16 mouse cellular contexts compared by ENCODE assay signal in genomic region chr9:63657167-63657566, GRCm38 (mm10). TPM values are rescaled to one million over a fixed set of nuclear protein-coding genes. Genes with fewer than 3 reads are reported as not detected.
A peak's percentile ranks its signal among the peaks of the same experiment; 100 is the strongest.
DNase-seq lines count a peak whose midpoint lies in the region; ATAC-seq and TF ChIP-seq lines count a peak whose summit lies in the region.
"Had no signal": no experiment of that assay in that cellular context is flagged by ENCODE, and none has a peak within 500 bp of the region (broad histone marks: within the 10 kb centered on the region; RNA-seq: fewer than 3 reads in every experiment).

No protein-coding gene starts in this region.

- 57% methylated on average over 4 of the region's 4 CpGs for WGBS in kidney, embryonic 14.5 days
- 24% methylated on average over 4 of the region's 4 CpGs for WGBS in heart, embryonic 11.5 days (ENCODE audit: insufficient replicate concordance)
- WGBS in kidney, embryonic 16.5 days = 43% methylated on average over 4 of the region's 4 CpGs

- H3K4me3 ChIP-seq in kidney, embryonic 14.5 days (ENCODE audit: low read length) = no peak overlapping the region
- H3K4me3 ChIP-seq in heart, embryonic 11.5 days (ENCODE audit: low read depth, low read length) = no peak overlapping the region
- H3K4me3 ChIP-seq in kidney, embryonic 16.5 days (ENCODE audit: low read length) = no peak overlapping the region
- H3K4me3 ChIP-seq in layer of hippocampus, adult 2 months = no peak overlapping the region

- no peak for ATAC-seq in kidney, embryonic 14.5 days (ENCODE audit: low FRiP score, low TSS enrichment)
- no peak for ATAC-seq in heart, embryonic 11.5 days (replicated peaks; ENCODE audit: insufficient number of reproducible peaks, low FRiP score, low TSS enrichment)
- no peak for ATAC-seq in kidney, embryonic 16.5 days (ENCODE audit: low FRiP score, low TSS enrichment)
- ATAC-seq: hindbrain, postnatal 0 days; midbrain, embryonic 16.5 days had no signal

- H3K9ac ChIP-seq in kidney, embryonic 14.5 days (ENCODE audit: low read depth, low read length) = no peak overlapping the region
- no peak overlapping the region for H3K9ac ChIP-seq in heart, embryonic 11.5 days (ENCODE audit: low read depth, low read length)
- H3K9ac ChIP-seq in kidney, embryonic 16.5 days (replicated peaks; ENCODE audit: low read length) = no peak overlapping the region
- H3K9ac ChIP-seq: liver, embryonic 14.5 days had no signal

- peak; percentile 61 for DNase-seq in kidney, adult 11 months
- peak; percentile 67 for DNase-seq in lung, postnatal 14 days
- no peak for DNase-seq in layer of hippocampus, adult 18-20 months (ENCODE audit: low spot score in 2 of 2)
- no peak for DNase-seq in right cerebral cortex, postnatal 14 days
- DNase-seq in layer of hippocampus, adult 2 months (ENCODE audit: low spot score in 2 of 2) = no peak
- DNase-seq: cerebellum, adult 9-11 months; spleen, adult 18-20 months; thymus, postnatal 25 days had no signal

- H3K4me2 ChIP-seq in kidney, embryonic 14.5 days (replicated peaks; ENCODE audit: low read depth, low read length) = no peak overlapping the region
- no peak overlapping the region; the same call in 1 of the 2 replicates for H3K4me2 ChIP-seq in heart, embryonic 11.5 days
- no peak overlapping the region for H3K4me2 ChIP-seq in kidney, embryonic 16.5 days (replicated peaks; ENCODE audit: low read depth, low read length)

- peaks cover 40% of the 10 kb centered on the region for H3K36me3 ChIP-seq in kidney, embryonic 14.5 days (ENCODE audit: control insufficient read depth, insufficient read depth, low read length)
- H3K36me3 ChIP-seq in heart, embryonic 11.5 days (ENCODE audit: control insufficient read depth, insufficient read depth, low read length) = peaks cover 11% of the 10 kb centered on the region
- H3K36me3 ChIP-seq in kidney, embryonic 16.5 days (ENCODE audit: insufficient read depth, low read length) = peaks cover 48% of the 10 kb centered on the region

- peaks cover 8% of the 10 kb centered on the region for H3K4me1 ChIP-seq in kidney, embryonic 14.5 days (ENCODE audit: control insufficient read depth, insufficient read depth, low read length)
- H3K4me1 ChIP-seq in heart, embryonic 11.5 days (ENCODE audit: control insufficient read depth, insufficient read depth, low read length) = peaks cover 39% of the 10 kb centered on the region
- peaks cover 20% of the 10 kb centered on the region for H3K4me1 ChIP-seq in kidney, embryonic 16.5 days (ENCODE audit: insufficient read depth, low read length)

- TF ChIP-seq CTCF in layer of hippocampus, adult 2 months (conservative IDR thresholded peaks at IDR 0.05) = no peak

- H3K9me3 ChIP-seq in kidney, embryonic 14.5 days (ENCODE audit: control insufficient read depth, low read length) = no peaks in the 10 kb centered on the region
- no peaks in the 10 kb centered on the region for H3K9me3 ChIP-seq in heart, embryonic 11.5 days (replicated peaks; ENCODE audit: control insufficient read depth, low read length)
- H3K9me3 ChIP-seq in kidney, embryonic 16.5 days (ENCODE audit: low read length) = no peaks in the 10 kb centered on the region

- H3K27ac ChIP-seq in kidney, embryonic 14.5 days (ENCODE audit: low read depth, low read length) = no peak overlapping the region; the same call in 1 of the 2 replicates
- H3K27ac ChIP-seq in heart, embryonic 11.5 days (ENCODE audit: low read depth, low read length) = peak overlapping the region; percentile 32
- H3K27ac ChIP-seq in kidney, embryonic 16.5 days (ENCODE audit: low read length) = peak overlapping the region; percentile 4; the same call in 1 of the 2 replicates
- no peak overlapping the region for H3K27ac ChIP-seq in layer of hippocampus, adult 2 months
- H3K27ac ChIP-seq: hindbrain, postnatal 0 days; liver, embryonic 14.5 days had no signal

- H3K27me3 ChIP-seq in kidney, embryonic 14.5 days (ENCODE audit: control insufficient read depth, insufficient read depth, low read length) = no peaks in the 10 kb centered on the region
- H3K27me3 ChIP-seq in heart, embryonic 11.5 days (ENCODE audit: control insufficient read depth, insufficient read depth, low read length) = no peaks in the 10 kb centered on the region
- H3K27me3 ChIP-seq in kidney, embryonic 16.5 days (ENCODE audit: insufficient read depth, low read length) = no peaks in the 10 kb centered on the region

RNA-seq across cellular contexts. Expression of gene Aagab, which starts 54.7 kb away (rescaled TPM):
- 18.9 and 31.1 TPM in 2 replicates for polyA plus RNA-seq in kidney, embryonic 14.5 days (2014; fragmentation: Nextera tagmentation; extraction: Ambion mirVana)
- 20.9 and 25.9 TPM in 2 replicates for polyA plus RNA-seq in heart, embryonic 11.5 days (2014; fragmentation: Nextera tagmentation; extraction: Ambion mirVana)
- polyA plus RNA-seq in kidney, embryonic 16.5 days (2015; fragmentation: Nextera tagmentation; extraction: Ambion mirVana) = 35.0 and 38.3 TPM in 2 replicates
- total RNA-seq in layer of hippocampus, adult 18-20 months (2021) = 10 to 100 TPM; 59.0 to 64.8 TPM
- total RNA-seq in layer of hippocampus, adult 2 months (2021) = 10 to 100 TPM; 60.3 to 61.0 TPM

RNA-seq across cellular contexts. Expression of gene Iqch, which starts 54.9 kb away (rescaled TPM):
- polyA plus RNA-seq in kidney, embryonic 14.5 days (2014; fragmentation: Nextera tagmentation; extraction: Ambion mirVana) = 0.09 TPM in 1 of 2 replicates, not detected in the other
- polyA plus RNA-seq in heart, embryonic 11.5 days (2014; fragmentation: Nextera tagmentation; extraction: Ambion mirVana) = 0.11 TPM in 1 of 2 replicates, not detected in the other
- polyA plus RNA-seq in kidney, embryonic 16.5 days (2015; fragmentation: Nextera tagmentation; extraction: Ambion mirVana) = not detected in 2 replicates
- under 1 TPM in 1 of 2 experiments, not detected in 1; 0.07 TPM for total RNA-seq in layer of hippocampus, adult 18-20 months (2021)
- under 1 TPM in 1 of 2 experiments, not detected in 1; 0.10 TPM for total RNA-seq in layer of hippocampus, adult 2 months (2021)
- total RNA-seq: left cerebral cortex, adult 18-20 months; neutrophil, adult 5-6 weeks had no signal
- polyA plus RNA-seq: liver, embryonic 14.5 days had no signal

Comparison
In these comparisons a context has a peak if more than half of its experiments do, and no peak if none do; other contexts are left out.
1. H3K27ac ChIP-seq: peak in heart, embryonic 11.5 days (single experiment) and kidney, embryonic 16.5 days (single experiment); none in kidney, embryonic 14.5 days (single experiment) and layer of hippocampus, adult 2 months (single experiment).
2. DNase-seq: peak in kidney, adult 11 months (single experiment) and lung, postnatal 14 days (single experiment); none in layer of hippocampus, adult 18-20 months (0 of 2), right cerebral cortex, postnatal 14 days (single experiment) and layer of hippocampus, adult 2 months (0 of 2).